Mouse (Mus musculus): ENCODE results near the gene Fbrsl1.
"Not testable (repeated sequence)": the region's sequence is repeated elsewhere in the genome, so short reads cannot be mapped to it uniquely, and the experiment has no call there.

Fbrsl1 gene

GRCm38 (mm10) chr5:110455272-110455671 is 7.0 kb upstream of the Fbrsl1 start:
- no peak for DNase-seq (ENCODE audit: low spot score in 2 of 2)

DNA sequence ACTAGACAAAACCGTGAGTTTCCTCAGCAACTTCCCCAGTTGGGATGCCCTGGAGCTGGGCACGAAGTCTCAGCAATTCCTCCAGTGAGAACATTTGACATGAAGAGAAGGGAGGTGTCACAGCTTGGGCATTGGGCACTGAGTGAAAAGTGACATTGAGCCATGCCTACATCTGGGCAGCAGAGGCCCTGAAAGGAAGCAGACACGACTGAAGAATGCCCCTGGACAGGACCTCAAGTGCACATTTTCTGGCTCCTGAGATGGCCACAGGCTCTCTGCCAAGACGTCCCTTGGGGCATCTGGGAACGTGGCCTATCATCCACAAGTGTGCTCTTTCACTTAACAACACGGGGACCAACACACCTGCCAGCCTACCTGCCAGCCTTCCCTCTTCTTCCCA is 991 bp upstream of the Fbrsl1 start:
- DNase-seq (ENCODE audit: low spot score in 2 of 2), result no peak

GRCm38 (mm10) chr5:110447720-110448435 is 425 bp downstream of the Fbrsl1 start:
- DNase-seq (ENCODE audit: low spot score in 2 of 2), result no peak

DNA sequence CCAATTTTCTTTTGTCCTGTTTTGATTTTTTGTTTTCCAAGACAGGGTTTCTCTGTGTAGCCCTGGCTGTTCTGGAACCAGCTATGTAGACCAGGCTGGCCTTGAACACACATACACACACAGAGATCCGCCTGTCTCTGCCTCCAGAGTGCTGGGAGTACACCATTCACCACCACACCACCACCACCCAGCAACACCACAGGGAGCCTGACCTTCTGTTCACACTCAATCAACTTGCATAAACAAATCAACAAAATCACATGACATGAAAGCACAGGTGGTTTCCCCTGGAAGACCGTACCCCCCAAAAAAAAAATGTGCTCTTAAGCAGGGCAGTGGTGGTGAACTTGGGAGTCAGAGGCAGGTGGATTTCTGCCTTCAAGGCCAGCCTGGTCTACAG is 3.8 kb downstream of the Fbrsl1 start:
- no peak for DNase-seq (ENCODE audit: low spot score in 2 of 2)

GRCm38 (mm10) chr5:110442966-110443590 is 5.2 kb downstream of the Fbrsl1 start:
- DNase-seq (ENCODE audit: low spot score in 2 of 2), result no peak

- no peak for DNase-seq (ENCODE audit: low spot score in 2 of 2)
Observed at GRCm38 (mm10) chr5:110439565-110440310, 8.6 kb downstream of the Fbrsl1 start.

GRCm38 (mm10) chr5:110438591-110438990 is 9.7 kb downstream of the Fbrsl1 start:
- DNase-seq (ENCODE audit: low spot score in 2 of 2), result no peak

GRCm38 (mm10) chr5:110437632-110438261 is 10.6 kb downstream of the Fbrsl1 start:
- no peak for DNase-seq (ENCODE audit: low spot score in 2 of 2)

- DNase-seq (ENCODE audit: low spot score in 2 of 2), result not testable (repeated sequence)
Observed at GRCm38 (mm10) chr5:110436166-110436565, 12.1 kb downstream of the Fbrsl1 start.

- DNase-seq (ENCODE audit: low spot score in 2 of 2), result no peak
Observed at GRCm38 (mm10) chr5:110434816-110435215, 13.5 kb downstream of the Fbrsl1 start.

DNA sequence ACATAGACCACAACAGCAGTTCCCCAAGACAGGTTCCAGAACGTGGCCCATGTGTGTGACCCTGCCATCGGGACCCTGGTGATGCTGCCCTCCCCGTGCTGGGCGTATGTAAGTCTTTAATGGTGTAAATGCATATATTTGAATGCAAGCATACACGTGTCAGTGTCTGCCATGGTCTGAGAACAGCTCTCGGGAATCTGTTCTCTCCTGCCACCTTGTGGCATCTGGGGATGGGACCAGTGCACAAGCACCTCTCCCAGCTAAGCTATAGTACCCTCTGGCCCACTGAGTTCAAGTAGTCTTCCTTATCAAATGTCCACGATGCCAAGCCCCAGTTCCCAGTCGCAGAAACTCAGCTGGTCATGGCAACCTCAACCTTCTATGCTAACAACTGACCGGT is 19.3 kb downstream of the Fbrsl1 start:
- peak in 1 of 2 experiments; percentile 54 for DNase-seq (ENCODE audit: low spot score in 2 of 2)

GRCm38 (mm10) chr5:110428290-110428689 is 20.0 kb downstream of the Fbrsl1 start:
- no peak for DNase-seq (ENCODE audit: low spot score in 2 of 2)

GRCm38 (mm10) chr5:110425187-110425586 is 23.1 kb downstream of the Fbrsl1 start:
- no peak for DNase-seq (ENCODE audit: low spot score in 2 of 2)

DNA sequence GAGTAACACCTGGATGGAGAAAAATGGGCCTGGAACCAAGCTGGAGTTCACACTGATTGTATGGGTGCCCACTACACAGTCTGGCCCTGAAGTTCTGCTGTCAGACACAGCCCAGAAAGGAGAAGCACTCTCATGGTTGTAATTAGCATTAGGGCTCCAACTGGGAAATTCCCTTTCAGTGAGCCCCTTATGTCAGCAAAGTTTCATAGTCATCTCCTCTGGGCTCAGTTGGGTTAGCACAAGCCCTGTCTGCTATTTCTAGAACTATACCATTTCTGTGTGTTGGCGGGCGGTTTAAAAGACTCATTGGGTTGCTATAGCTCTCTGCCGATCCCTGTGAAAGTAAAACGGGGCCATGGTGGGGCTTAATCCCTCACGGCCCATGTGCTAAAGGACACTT is 24.1 kb downstream of the Fbrsl1 start:
- no peak for DNase-seq (ENCODE audit: low spot score in 2 of 2)

DNA sequence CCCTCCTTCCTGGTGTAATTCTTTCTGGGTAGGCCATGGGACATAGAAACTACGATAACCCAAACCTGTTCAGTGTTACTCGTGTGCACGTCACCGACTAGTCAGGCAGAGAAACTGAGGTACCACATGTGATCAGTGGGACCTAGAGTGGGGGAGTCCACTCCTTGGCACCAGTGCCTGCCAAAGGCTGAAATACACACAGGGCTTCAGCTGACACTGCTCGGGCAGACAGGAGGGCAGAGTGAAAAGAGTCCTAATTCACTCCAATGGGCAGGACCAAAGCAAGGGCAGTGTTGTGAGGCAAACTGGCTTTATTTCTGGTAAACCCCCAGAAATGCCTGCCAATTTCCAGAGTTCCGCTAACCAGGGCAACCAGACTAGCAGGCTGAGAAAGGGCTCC is 26.9 kb downstream of the Fbrsl1 start:
- no peak for DNase-seq (ENCODE audit: low spot score in 2 of 2)

GRCm38 (mm10) chr5:110420950-110421349 is 27.4 kb downstream of the Fbrsl1 start:
- no peak for DNase-seq (ENCODE audit: low spot score in 2 of 2)

DNA sequence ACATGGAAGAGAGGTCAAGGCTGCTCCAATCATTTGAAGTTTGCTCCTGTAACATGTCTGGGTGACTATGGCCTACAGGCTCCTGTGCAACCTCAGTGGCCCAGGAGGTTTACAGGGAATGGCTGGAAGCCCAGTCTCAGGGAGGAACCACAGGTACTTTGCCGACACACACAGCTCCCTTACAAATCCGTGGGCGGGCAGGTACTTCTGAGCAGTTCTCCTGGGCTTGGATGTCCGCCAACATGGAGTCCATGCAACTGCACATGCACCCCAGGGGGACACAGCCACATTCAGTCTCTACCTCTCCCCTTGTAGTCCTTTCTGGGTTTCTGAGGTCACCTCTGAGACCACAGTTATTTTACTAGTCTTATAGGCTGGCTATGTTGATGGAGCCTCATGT is 28.1 kb downstream of the Fbrsl1 start:
- no peak for DNase-seq (ENCODE audit: low spot score in 2 of 2)

DNA sequence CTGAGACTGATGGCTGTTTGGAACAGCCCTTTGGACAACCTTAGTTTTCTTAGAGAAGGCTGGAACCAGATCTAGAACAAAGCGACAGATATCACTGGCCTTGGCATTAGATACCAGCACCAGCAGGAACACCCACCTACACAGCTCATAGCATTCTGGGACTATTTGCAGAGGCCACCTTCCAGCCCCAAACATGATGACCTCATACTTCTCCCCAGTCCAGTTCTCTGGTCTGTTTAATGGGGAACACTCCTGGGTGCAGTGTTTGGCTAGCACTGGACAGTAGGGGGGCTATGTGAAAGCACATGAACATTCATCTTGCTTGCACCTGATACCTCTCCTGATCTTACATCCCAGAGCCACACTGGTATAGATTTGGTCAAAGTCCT is 29.8 kb downstream of the Fbrsl1 start:
- no peak for DNase-seq (ENCODE audit: low spot score in 2 of 2)

DNA sequence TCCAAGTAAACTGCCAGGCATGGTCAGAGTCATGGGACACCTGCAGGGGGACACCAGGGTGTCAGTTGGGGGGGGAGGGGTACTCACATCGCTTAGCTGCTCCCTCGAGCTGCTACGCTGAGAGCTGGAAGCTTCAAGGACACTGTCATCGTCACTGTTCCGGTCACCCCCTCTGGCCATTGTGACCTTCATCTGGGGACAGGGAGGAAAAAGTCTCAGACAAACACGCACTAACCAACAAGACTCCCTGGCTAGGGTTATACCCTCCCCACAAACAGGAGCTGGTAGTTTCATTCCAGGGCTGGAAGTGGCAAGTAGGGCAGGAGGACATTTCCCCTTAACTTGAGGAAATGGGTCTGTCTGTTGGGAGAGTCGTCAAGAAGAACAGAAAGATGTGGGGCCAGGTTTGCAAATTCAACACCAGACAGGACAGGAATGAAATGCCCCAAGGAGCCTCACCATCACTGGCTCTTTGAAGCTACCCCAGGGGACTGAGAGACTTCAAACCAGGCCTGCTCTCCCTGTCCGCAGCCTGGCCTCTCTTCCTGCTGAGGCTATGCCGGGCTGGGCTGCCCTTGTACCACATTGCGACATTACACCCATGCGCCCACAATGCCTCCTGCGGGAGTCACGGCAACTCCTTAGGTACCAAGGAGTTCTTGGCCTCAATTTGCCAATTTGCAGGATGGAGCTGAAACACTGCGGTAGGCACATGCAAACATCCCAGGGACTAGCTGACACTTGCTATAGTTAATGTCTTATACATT is 30.4 kb downstream of the Fbrsl1 start:
- DNase-seq (ENCODE audit: low spot score in 2 of 2), result no peak

DNA sequence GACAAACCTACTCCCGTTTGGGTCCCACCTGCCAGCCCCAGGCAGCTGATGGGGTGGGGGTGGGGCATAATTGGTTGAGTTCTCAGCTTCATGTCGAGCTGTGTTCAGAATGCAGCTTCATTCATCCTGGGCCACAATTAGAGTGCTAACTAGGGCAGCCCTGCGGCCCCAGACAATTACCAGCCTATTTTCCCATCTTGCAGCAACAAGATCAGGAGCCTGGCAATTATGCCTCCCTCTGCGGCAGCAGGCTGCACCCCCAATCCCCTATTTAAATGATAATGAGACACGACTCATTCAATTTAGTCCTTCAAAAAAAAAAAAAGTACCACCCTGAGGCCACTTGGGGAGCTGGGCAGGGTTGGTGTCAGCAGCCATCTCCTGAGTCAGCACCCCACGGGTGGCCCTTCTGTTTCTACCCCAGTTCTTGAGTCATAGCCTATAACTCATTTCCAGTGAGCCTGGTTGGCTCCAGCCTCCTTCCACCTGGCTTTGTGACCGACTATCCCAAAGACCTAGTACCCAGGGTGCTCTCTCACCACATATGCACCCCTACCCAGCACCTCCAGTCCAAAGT is 31.4 kb downstream of the Fbrsl1 start:
- peak; percentile 50 to 74 for DNase-seq (ENCODE audit: low spot score in 2 of 2)

Data from frontal cortex, postnatal 14 days (tissue).